8 mouse cellular contexts compared by ENCODE assay signal in the genomic region with DNA sequence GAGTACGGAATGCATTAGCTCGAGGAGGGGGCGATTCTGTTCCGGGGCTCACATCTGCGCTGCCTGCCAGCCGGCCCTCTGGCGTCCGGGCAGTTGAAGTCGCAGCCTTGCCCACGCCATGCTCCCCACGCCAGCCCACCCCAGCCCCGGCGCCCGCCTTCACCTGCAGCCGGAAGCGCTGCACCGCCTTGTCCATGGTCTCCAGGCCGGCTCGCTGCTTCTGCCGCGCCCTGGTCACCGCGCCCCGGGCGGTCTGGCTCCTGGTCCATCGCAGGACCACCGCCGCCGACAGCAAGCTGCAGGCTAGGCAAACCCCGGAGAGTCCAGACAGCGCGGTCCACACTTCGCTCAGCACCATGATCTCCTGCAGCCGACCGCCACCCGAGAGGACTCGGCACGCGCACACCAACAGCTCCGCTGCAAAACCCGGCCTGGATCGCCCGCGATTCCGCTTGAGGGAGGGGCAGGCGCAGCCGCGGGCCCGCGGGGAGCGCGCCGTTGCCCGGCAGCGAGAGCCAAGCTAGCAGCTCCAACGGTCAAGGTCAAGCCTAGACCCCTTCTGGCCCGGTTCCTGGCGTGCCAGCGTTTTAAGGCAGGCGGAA. TPM values are rescaled to one million over a fixed set of nuclear protein-coding genes. Genes with fewer than 3 reads are reported as not detected.
DNase-seq lines count a peak whose midpoint lies in the region; ATAC-seq lines count a peak whose summit lies in the region.

No protein-coding gene starts in this region.

- peaks cover 36% of the 10 kb centered on the region for H3K27me3 ChIP-seq in lung, embryonic 16.5 days (ENCODE audit: control insufficient read depth, insufficient read depth, low read depth, low read length)

- peak; percentile 77 for DNase-seq in ES-CJ7 (ENCODE audit: low read depth, low spot score)
- DNase-seq in cerebellum, adult 11-12 months: peak; percentile 76
- DNase-seq in forelimb bud, embryonic 11.5 days (ENCODE audit: low read depth, low spot score): peak; percentile 56
- peak; percentile 70 for DNase-seq in heart, postnatal 4 days
- peak; percentile 67 for DNase-seq in layer of hippocampus, adult 9-11 months
- peak; percentile 46 for DNase-seq in ovary, postnatal 10 days (ENCODE audit: low spot score)
- peak; percentile 47 to 69 for DNase-seq in thymus, postnatal 10 days (ENCODE audit: low spot score in 2 of 2)

- under 1% methylated on average over 54 of the region's 60 CpGs for WGBS in lung, embryonic 16.5 days

- ATAC-seq in lung, embryonic 16.5 days (ENCODE audit: low read depth): peak; percentile 91

- peak overlapping the region; percentile 93 for H3K4me2 ChIP-seq in lung, embryonic 16.5 days (ENCODE audit: low read depth, low read length)

- H3K9me3 ChIP-seq in lung, embryonic 16.5 days (ENCODE audit: control insufficient read depth, low read length): no peaks in the 10 kb centered on the region

- H3K4me1 ChIP-seq in lung, embryonic 16.5 days (replicated peaks; ENCODE audit: control insufficient read depth, insufficient read depth, low read length): no peaks in the 10 kb centered on the region; the same call in 1 of the 2 replicates

- peak overlapping the region; percentile 73 for H3K9ac ChIP-seq in lung, embryonic 16.5 days (ENCODE audit: low read length)

- H3K36me3 ChIP-seq in lung, embryonic 16.5 days (ENCODE audit: control insufficient read depth, insufficient read depth, low read length): no peaks in the 10 kb centered on the region

- peak overlapping the region; percentile 70 for H3K4me3 ChIP-seq in lung, embryonic 16.5 days (ENCODE audit: low read length)

- peak overlapping the region; percentile 45 for H3K27ac ChIP-seq in lung, embryonic 16.5 days (ENCODE audit: low read length)

RNA-seq across cellular contexts. Expression of a gene that starts 0.3 kb away (rescaled TPM):
- 1 to 10 TPM; 1.3 to 1.6 TPM for total RNA-seq in heart, postnatal 4 days (2021)
- 11.0 and 12.1 TPM in 2 replicates for polyA plus RNA-seq in lung, embryonic 16.5 days (2015; fragmentation: Nextera tagmentation; extraction: Ambion mirVana)

RNA-seq across cellular contexts. Expression of a gene that starts 36.3 kb away (rescaled TPM):
- 10 to 100 TPM; 27.0 to 28.6 TPM for total RNA-seq in heart, postnatal 4 days (2021)
- 25.9 and 28.2 TPM in 2 replicates for polyA plus RNA-seq in lung, embryonic 16.5 days (2015; fragmentation: Nextera tagmentation; extraction: Ambion mirVana)

RNA-seq across cellular contexts. Expression of a gene that starts 57.5 kb away (rescaled TPM):
- 1,000 to 10,000 TPM; 1,575 to 1,686 TPM for total RNA-seq in heart, postnatal 4 days (2021)
- polyA plus RNA-seq in lung, embryonic 16.5 days (2015; fragmentation: Nextera tagmentation; extraction: Ambion mirVana): 487 and 499 TPM in 2 replicates

RNA-seq across cellular contexts. Expression of a gene that starts 57.7 kb away (rescaled TPM):
- 10 to 100 TPM; 40.6 to 41.5 TPM for total RNA-seq in heart, postnatal 4 days (2021)
- 68.9 and 70.9 TPM in 2 replicates for polyA plus RNA-seq in lung, embryonic 16.5 days (2015; fragmentation: Nextera tagmentation; extraction: Ambion mirVana)

Comparison
In these comparisons a context has a peak if more than half of its experiments do, and no peak if none do; other contexts are left out.
1. Peak in every context shown above with its lines: DNase-seq, ATAC-seq, H3K4me3 ChIP-seq and H3K27ac ChIP-seq.